Comparison of ENCODE assay signal across 8 mouse cellular contexts in the genomic region with DNA sequence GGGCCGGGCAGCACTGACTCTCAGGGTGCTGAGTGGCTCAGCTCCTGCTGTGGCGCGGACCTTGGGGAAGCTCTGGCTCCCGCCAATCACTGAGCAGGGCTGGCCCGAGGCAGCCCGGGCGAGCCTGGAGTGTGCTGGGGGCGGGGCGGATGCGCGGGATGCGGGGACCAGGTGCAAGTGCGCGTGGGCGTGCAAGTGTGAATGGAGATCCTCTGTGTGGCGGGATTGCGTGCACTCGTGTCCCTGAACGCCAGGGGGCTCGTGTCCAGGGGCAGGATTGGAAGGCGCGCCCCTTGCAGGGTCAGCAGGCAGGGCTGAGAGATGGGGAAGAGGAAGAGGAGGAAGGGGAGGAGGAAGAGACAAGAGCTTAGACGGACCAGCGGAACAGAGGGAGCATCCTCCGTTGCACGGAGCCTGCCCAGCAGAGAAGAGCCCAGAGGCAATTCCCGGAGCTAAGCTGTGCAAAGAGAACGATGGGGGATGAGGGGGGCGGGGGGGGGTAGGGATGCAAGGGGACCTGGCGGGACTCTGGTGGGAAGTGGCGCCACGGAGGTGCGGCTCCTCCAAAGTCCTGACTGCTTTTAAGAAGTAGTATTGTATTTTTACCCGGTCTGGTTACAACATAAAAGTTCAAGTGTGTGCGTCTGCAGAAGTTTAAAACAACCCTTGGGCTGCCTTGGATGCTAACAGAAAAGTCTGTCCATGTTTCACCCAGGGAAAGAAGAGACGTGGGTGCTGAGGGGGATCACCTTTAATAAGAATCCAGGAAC. TPM values are rescaled to one million over a fixed set of nuclear protein-coding genes. Genes with fewer than 3 reads are reported as not detected.
DNase-seq lines count a peak whose midpoint lies in the region; ATAC-seq lines count a peak whose summit lies in the region.

No protein-coding gene starts in this region.

- ATAC-seq in megakaryocyte, adult 5-6 weeks (ENCODE audit: poor library complexity, severe bottlenecking): peak; percentile 77
- no peak for ATAC-seq in monocyte, adult 5-6 weeks (replicated peaks; ENCODE audit: insufficient number of reproducible peaks, low FRiP score, low TSS enrichment, poor library complexity, severe bottlenecking)

- intact Hi-C loops in heart, postnatal 10 days (cut with DNase I): no loop called here
- intact Hi-C loops in left cerebral cortex, postnatal 25 days (cut with DNase I): no loop called here

- peak; percentile 25 to 40 for DNase-seq in layer of hippocampus, postnatal 10 days (ENCODE audit: low spot score in 2 of 2)
- no peak for DNase-seq in layer of hippocampus, postnatal 36 days
- peak; percentile 83 for DNase-seq in embryo, embryonic 11 days
- peak; percentile 26 to 56 for DNase-seq in heart, postnatal 10 days
- peak; percentile 20 to 25 for DNase-seq in left cerebral cortex, postnatal 25 days (ENCODE audit: low spot score in 2 of 2)
- DNase-seq in right cerebral cortex, adult 18-20 months: peak; percentile 4

RNA-seq across cellular contexts. Expression of gene Erg, which starts 0.7 kb away (rescaled TPM):
- total RNA-seq in layer of hippocampus, postnatal 10 days (2021): 1 to 10 TPM; 6.5 to 8.2 TPM
- 1 to 10 TPM; 3.2 to 3.6 TPM for total RNA-seq in layer of hippocampus, postnatal 36 days (2021)
- 10 to 100 TPM; 49.6 to 54.5 TPM for total RNA-seq in heart, postnatal 10 days (2021)
- 1 to 10 TPM; 4.2 to 6.4 TPM for total RNA-seq in left cerebral cortex, postnatal 25 days (2021)
- total RNA-seq in megakaryocyte, adult 5-6 weeks (2015): 3.5 and 3.7 TPM in 2 replicates
- 6.2 and 8.9 TPM in 2 replicates for total RNA-seq in megakaryocyte, adult 5-6 weeks (2017)
- total RNA-seq in monocyte, adult 5-6 weeks (2017): 1.1 TPM in 1 of 3 replicates, not detected in the others

Comparison
In these comparisons a context has a peak if more than half of its experiments do, and no peak if none do; other contexts are left out.
1. DNase-seq: peak in layer of hippocampus, postnatal 10 days (2 of 2), embryo, embryonic 11 days (single experiment), heart, postnatal 10 days (2 of 2), left cerebral cortex, postnatal 25 days (2 of 2) and right cerebral cortex, adult 18-20 months (single experiment); none in layer of hippocampus, postnatal 36 days (0 of 2).
2. RNA of gene Erg, which starts 0.7 kb away (total RNA-seq): 49.6 to 54.5 TPM in heart, postnatal 10 days; 6.5 to 8.2 TPM in layer of hippocampus, postnatal 10 days, 4.2 to 6.4 TPM in left cerebral cortex, postnatal 25 days, 3.5 to 8.9 TPM in megakaryocyte, adult 5-6 weeks, 3.2 to 3.6 TPM in layer of hippocampus, postnatal 36 days and 1.1 TPM in monocyte, adult 5-6 weeks; every median in the first group is over 4 times any median in the second.